Mouse (Mus musculus) neural tube, embryonic 11.5 days (tissue): Measurements from ENCODE around the gene Efr3b. TPM values are rescaled to one million over a fixed set of nuclear protein-coding genes. Genes with fewer than 3 reads are reported as not detected.
"Not testable (repeated sequence)": the region's sequence is repeated elsewhere in the genome, so short reads cannot be mapped to it uniquely, and the experiment has no call there.

Experiments
- ATAC-seq: fragments of 200-750 bp; cut with Nextera tagmentation; 2 replicates; pipeline ENCODE4 v1.8.0; 2017; ENCODE audit warnings: moderate number of reproducible peaks, mild to moderate bottlenecking, moderate TSS enrichment, moderate library complexity; ENCODE audit not compliant: insufficient read depth, low FRiP score, low TSS enrichment
- DNase-seq: peaks from one replicate; pipeline ENCODE4 v3.0.0-alpha.2; 2015; ENCODE audit warnings: low spot score
- H3K27ac ChIP-seq: fragments of 300-500 bp; sonication (generic); 2 replicates; pipeline ENCODE4 v1.5.1; 2014; ENCODE audit warnings: low read depth, mild to moderate bottlenecking, low read length
- H3K27me3 ChIP-seq: fragments of 300-500 bp; sonication (generic); 2 replicates; pipeline ENCODE4 v1.6.1; 2014; ENCODE audit warnings: mild to moderate bottlenecking, low read length, mixed read lengths; ENCODE audit not compliant: control insufficient read depth, insufficient read depth
- H3K36me3 ChIP-seq: fragments of 300-500 bp; sonication (generic); 2 replicates; pipeline ENCODE4 v1.6.1; 2014; ENCODE audit warnings: mild to moderate bottlenecking, low read length, moderate library complexity, mixed read lengths; ENCODE audit not compliant: control insufficient read depth, insufficient read depth
- H3K4me1 ChIP-seq: fragments of 300-500 bp; sonication (generic); 2 replicates; pipeline ENCODE4 v1.6.1; 2014; ENCODE audit warnings: low read length, mixed read lengths; ENCODE audit not compliant: control insufficient read depth, insufficient read depth
- H3K4me2 ChIP-seq: fragments of 300-500 bp; sonication (generic); 2 replicates; pipeline ENCODE4 v1.6.1; 2014; ENCODE audit warnings: low read depth, mild to moderate bottlenecking, moderate library complexity
- H3K4me3 ChIP-seq: fragments of 300-500 bp; sonication (generic); 2 replicates; pipeline ENCODE4 v1.5.1; 2014; ENCODE audit warnings: low read depth, low read length
- H3K9ac ChIP-seq: fragments of 300-500 bp; sonication (generic); 2 replicates; pipeline ENCODE4 v1.6.1; 2014; ENCODE audit warnings: mild to moderate bottlenecking, low read length
- H3K9me3 ChIP-seq: fragments of 300-500 bp; sonication (generic); 2 replicates; pipeline ENCODE4 v1.6.1; 2016; ENCODE audit warnings: low read length; ENCODE audit not compliant: control insufficient read depth
- WGBS: fragments of 180-500 bp; shearing (Covaris S2); extraction: QIAGEN DNeasy Blood & Tissue Kit; methylation state at CpG from one replicate; pipeline ENCODE4 v1.1.7; 2014; 5-methylcytosine and 5-hydroxymethylcytosine counted together
- polyA plus RNA-seq: library from polyadenylated mRNA; unstranded; fragments of >200 nt; fragmentation: Nextera tagmentation; extraction: Ambion mirVana; gene quantifications from 2 replicates; pipeline ENCODE4 v1.2.1, GENCODE M21; 2014

Efr3b gene
- polyA plus RNA-seq, 1 experiment from 2014 or later, result 17.5 TPM

DNA sequence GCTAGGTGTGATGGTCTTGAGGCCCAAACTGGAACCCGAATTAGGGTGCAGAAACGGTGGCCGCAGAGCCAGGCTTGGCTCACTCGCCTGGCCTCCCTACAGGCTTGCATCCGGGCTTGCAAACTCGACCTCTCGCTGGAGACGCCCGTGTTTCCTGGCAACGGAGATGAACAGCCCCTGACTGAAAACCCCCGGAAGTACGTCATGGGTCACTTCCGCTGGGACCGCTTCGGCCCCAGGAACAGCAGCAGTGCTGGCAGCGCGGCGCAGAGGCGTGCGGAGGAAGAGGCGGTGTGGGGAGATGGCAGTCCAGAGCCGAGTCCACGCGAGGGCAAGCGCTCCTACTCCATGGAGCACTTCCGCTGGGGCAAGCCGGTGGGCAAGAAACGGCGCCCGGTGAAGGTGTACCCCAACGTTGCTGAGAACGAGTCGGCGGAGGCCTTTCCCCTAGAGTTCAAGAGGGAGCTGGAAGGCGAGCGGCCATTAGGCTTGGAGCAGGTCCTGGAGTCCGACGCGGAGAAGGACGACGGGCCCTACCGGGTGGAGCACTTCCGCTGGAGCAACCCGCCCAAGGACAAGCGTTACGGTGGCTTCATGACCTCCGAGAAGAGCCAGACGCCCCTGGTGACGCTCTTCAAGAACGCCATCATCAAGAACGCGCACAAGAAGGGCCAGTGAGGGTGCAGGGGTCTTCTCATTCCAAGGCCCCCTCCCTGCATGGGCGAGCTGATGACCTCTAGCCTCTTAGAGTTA is 78.7 kb downstream of the Efr3b start:
- H3K4me3 ChIP-seq, result peak overlapping the region; percentile 56
- no peaks in the 10 kb centered on the region for H3K36me3 ChIP-seq
- H3K4me2 ChIP-seq, result peak overlapping the region; percentile 80
- peaks cover 5% of the 10 kb centered on the region; the same call in 1 of the 2 replicates for H3K27me3 ChIP-seq
- H3K9me3 ChIP-seq, result no peaks in the 10 kb centered on the region
- H3K27ac ChIP-seq, result peak overlapping the region; percentile 89
- 0 out of 2 replicates have a peak, but pooled peaks cover 2% of the 10 kb centered on the region for H3K4me1 ChIP-seq
- ATAC-seq (peak; percentile 98), DNase-seq (peak; percentile 93)
- WGBS, result 3% methylated on average over 53 of the region's 53 CpGs
- peak overlapping the region; percentile 82 for H3K9ac ChIP-seq

GRCm38 (mm10) chr12:3956351-3956750 is 82.4 kb downstream of the Efr3b start:
- no peak for DNase-seq
- WGBS, result 15% methylated on average over 3 of the region's 3 CpGs
- no peak overlapping the region for H3K4me2 ChIP-seq

GRCm38 (mm10) chr12:3955371-3955770 is 83.3 kb downstream of the Efr3b start:
- Histone ChIP-seq H3K9me3 (no peaks in the 10 kb centered on the region), H3K36me3 (no peaks in the 10 kb centered on the region), H3K4me2 (no peak overlapping the region), H3K4me3 (no peak overlapping the region), H3K27me3 (peaks cover 13% of the 10 kb centered on the region; the same call in 1 of the 2 replicates), H3K4me1 (0 out of 2 replicates have a peak, but pooled peaks cover 2% of the 10 kb centered on the region), H3K9ac (no peak overlapping the region), H3K27ac (no peak overlapping the region)
- DNase-seq, result peak; percentile 49
- ATAC-seq, result no peak
- 27% methylated on average over 10 of the region's 10 CpGs for WGBS

More at GRCm38 (mm10) chr12:3956351-3956750, 82.4 kb downstream of the Efr3b start:
- no peaks in the 10 kb centered on the region for H3K9me3 ChIP-seq
- no peak for ATAC-seq
- peaks cover 13% of the 10 kb centered on the region; the same call in 1 of the 2 replicates for H3K27me3 ChIP-seq
- 0 out of 2 replicates have a peak, but pooled peaks cover 2% of the 10 kb centered on the region for H3K4me1 ChIP-seq
- H3K4me3 ChIP-seq, result no peak overlapping the region
- no peaks in the 10 kb centered on the region for H3K36me3 ChIP-seq
- no peak overlapping the region for H3K27ac ChIP-seq
- no peak overlapping the region for H3K9ac ChIP-seq

DNA sequence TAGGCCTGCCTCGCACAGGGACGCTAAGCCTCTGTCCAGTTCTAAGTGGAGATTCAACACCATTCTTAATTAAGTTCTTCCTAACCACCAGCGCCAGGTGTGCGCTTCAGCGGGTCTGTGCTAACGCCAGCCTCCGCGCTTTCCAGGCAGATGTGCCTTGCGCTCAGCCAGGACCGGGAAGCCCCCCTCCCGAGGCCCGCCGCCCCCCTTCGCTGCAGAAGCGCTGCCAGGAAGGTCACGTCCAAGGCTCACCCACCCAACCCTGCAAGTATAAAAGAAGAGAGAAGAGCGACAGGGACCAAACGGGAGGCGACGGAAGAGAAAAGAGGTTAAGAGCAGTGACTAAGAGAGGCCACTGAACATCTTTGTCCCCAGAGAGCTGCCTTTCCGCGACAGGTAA is 84.1 kb downstream of the Efr3b start, which contains the start of gene Pomc:
Pomc (plus strand) TSS at position 301 of the 400 bp plus-strand sequence.
- H3K9me3 ChIP-seq, result no peaks in the 10 kb centered on the region
- WGBS, result 25% methylated on average over 22 of the region's 22 CpGs
- peaks cover 13% of the 10 kb centered on the region; the same call in 1 of the 2 replicates for H3K27me3 ChIP-seq
- no peak within 1 kb of the TSS for H3K9ac ChIP-seq
- no peak for DNase-seq
- H3K36me3 ChIP-seq, result no peaks in the 10 kb centered on the region
- H3K4me1 ChIP-seq, result no peaks in the 10 kb centered on the region
- H3K27ac ChIP-seq, result no peak within 1 kb of the TSS
- H3K4me2 ChIP-seq, result no peak within 1 kb of the TSS
- ATAC-seq, result peak; percentile 27; the same call in 1 of the 2 replicates
- H3K4me3 ChIP-seq, result no peak within 1 kb of the TSS

- no peaks in the 10 kb centered on the region for H3K36me3 ChIP-seq
- H3K9me3 ChIP-seq, result no peaks in the 10 kb centered on the region
- no peaks in the 10 kb centered on the region for H3K27me3 ChIP-seq
- no peak overlapping the region for H3K27ac ChIP-seq
- no peaks in the 10 kb centered on the region for H3K4me1 ChIP-seq
- ATAC-seq (no peak; the same call in 1 of the 2 replicates), DNase-seq (no peak)
- no peak overlapping the region for H3K4me2 ChIP-seq
- H3K4me3 ChIP-seq, result no peak overlapping the region
- WGBS, result 62% methylated on average over 6 of the region's 6 CpGs
- no peak overlapping the region for H3K9ac ChIP-seq
Observed at GRCm38 (mm10) chr12:3947503-3947902, 91.2 kb downstream of the Efr3b start.

GRCm38 (mm10) chr12:3944454-3945073 is 94.2 kb downstream of the Efr3b start:
- Histone ChIP-seq H3K36me3 (no peaks in the 10 kb centered on the region), H3K9ac (no peak overlapping the region), H3K27me3 (no peaks in the 10 kb centered on the region), H3K4me1 (no peaks in the 10 kb centered on the region), H3K4me3 (no peak overlapping the region), H3K27ac (no peak overlapping the region), H3K4me2 (no peak overlapping the region), H3K9me3 (no peaks in the 10 kb centered on the region)
- DNase-seq (peak; percentile 55), ATAC-seq (peak; percentile 63; the same call in 1 of the 2 replicates)
- 39% methylated on average over 4 of the region's 4 CpGs for WGBS

DNA sequence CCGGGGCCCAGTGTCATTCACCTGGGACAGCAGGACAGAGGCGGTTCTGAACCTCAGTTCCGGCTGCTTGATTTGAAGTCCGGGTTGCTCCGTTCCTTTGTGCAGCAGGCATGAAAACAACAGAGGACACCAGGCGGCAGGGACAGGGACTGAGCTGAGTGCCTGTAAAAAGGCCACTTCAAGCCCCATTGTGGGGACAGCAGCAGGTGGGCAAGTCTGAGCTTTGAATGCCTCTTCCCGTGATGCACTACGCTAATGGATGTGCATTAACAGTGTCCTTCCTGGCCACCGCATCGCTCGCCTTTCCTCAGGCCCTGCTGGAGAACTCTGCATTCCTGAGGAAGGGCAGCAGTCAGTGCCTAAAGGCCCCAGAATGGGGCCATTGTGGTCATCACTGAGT is 96.7 kb downstream of the Efr3b start:
- no peak overlapping the region for H3K9ac ChIP-seq
- no peak overlapping the region for H3K27ac ChIP-seq
- H3K4me1 ChIP-seq, result no peaks in the 10 kb centered on the region
- WGBS, result 10% methylated on average over 11 of the region's 11 CpGs
- H3K4me2 ChIP-seq, result no peak overlapping the region
- ATAC-seq (peak; percentile 35; the same call in 1 of the 2 replicates), DNase-seq (peak; percentile 36)
- no peak overlapping the region for H3K4me3 ChIP-seq
- H3K27me3 ChIP-seq, result no peaks in the 10 kb centered on the region
- H3K9me3 ChIP-seq, result no peaks in the 10 kb centered on the region
- no peaks in the 10 kb centered on the region for H3K36me3 ChIP-seq

GRCm38 (mm10) chr12:3930090-3930865 is 108.4 kb downstream of the Efr3b start:
- H3K4me2 ChIP-seq, H3K9ac ChIP-seq, H3K9me3 ChIP-seq, H3K4me1 ChIP-seq, ATAC-seq, H3K4me3 ChIP-seq, H3K36me3 ChIP-seq, DNase-seq, H3K27ac ChIP-seq, H3K27me3 ChIP-seq: not testable (repeated sequence)
- 92% methylated on average over 31 of the region's 47 CpGs for WGBS
